Mouse (Mus musculus): Measurements from ENCODE around the gene Zfp987. TPM values are rescaled to one million over a fixed set of nuclear protein-coding genes. Genes with fewer than 3 reads are reported as not detected.
"Not testable (repeated sequence)": the region's sequence is repeated elsewhere in the genome, so short reads cannot be mapped to it uniquely, and the experiment has no call there.

The Zfp987 gene
- not detected in 2 replicates for total RNA-seq (2014; rRNA removed)
- not detected in 2 replicates for polyA plus RNA-seq (2015; fragmentation: Nextera tagmentation; extraction: Ambion mirVana)

DNA sequence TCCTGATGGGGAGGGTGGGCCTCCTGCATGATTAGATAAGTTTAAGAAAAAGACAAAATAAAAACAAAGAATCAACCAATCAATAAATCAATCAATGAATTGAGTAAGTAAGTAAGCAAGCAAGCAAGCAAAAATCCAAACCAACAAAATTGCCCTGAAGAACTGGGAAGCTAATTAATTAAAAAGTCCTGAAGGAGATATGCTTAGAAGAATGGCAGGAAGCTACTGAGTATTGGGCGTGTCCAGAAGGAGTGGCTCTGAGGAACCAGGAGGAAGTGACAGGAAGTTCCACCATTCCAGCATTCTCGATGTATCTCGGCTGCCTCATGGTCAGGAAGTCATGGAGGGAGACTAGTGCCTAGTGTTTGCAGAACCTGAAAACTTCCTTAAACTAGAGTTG lies at the start of gene Zfp987:
Gene Zfp987, plus strand, starts transcription at position 301 of the 400 bp plus-strand sequence.
- DNase-seq (ENCODE audit: low spot score); H3K4me1 ChIP-seq (ENCODE audit: insufficient read depth, low read length); H3K27me3 ChIP-seq (ENCODE audit: insufficient read depth, low read length); H3K4me3 ChIP-seq (ENCODE audit: low read length); H3K9ac ChIP-seq (replicated peaks; ENCODE audit: low read length); H3K27ac ChIP-seq; H3K9me3 ChIP-seq (ENCODE audit: low read length); ATAC-seq; H3K4me2 ChIP-seq (ENCODE audit: low read depth, low read length); H3K36me3 ChIP-seq (ENCODE audit: insufficient read depth, low read length): not testable (repeated sequence)
- 77% methylated on average over 2 of the region's 3 CpGs for WGBS

- 88% methylated on average over 1 of the region's 1 CpGs for WGBS
- H3K27ac ChIP-seq; ATAC-seq; H3K4me2 ChIP-seq (ENCODE audit: low read depth, low read length); H3K27me3 ChIP-seq (ENCODE audit: insufficient read depth, low read length); H3K36me3 ChIP-seq (ENCODE audit: insufficient read depth, low read length); H3K9ac ChIP-seq (replicated peaks; ENCODE audit: low read length); DNase-seq (ENCODE audit: low spot score); H3K4me3 ChIP-seq (ENCODE audit: low read length); H3K4me1 ChIP-seq (ENCODE audit: insufficient read depth, low read length): not testable (repeated sequence)
- H3K9me3 ChIP-seq (ENCODE audit: low read length), result peaks cover 33% of the 10 kb centered on the region
These were observed 44.6 kb upstream of the Zfp987 start for GRCm38 (mm10) chr4:146052536-146052935.

- H3K4me2 ChIP-seq (ENCODE audit: low read depth, low read length); ATAC-seq; H3K36me3 ChIP-seq (ENCODE audit: insufficient read depth, low read length); H3K4me1 ChIP-seq (ENCODE audit: insufficient read depth, low read length); H3K27me3 ChIP-seq (ENCODE audit: insufficient read depth, low read length); H3K4me3 ChIP-seq (ENCODE audit: low read length); DNase-seq (ENCODE audit: low spot score); H3K9ac ChIP-seq (replicated peaks; ENCODE audit: low read length); H3K27ac ChIP-seq: not testable (repeated sequence)
- WGBS, result 82% methylated on average over 2 of the region's 2 CpGs
- peaks cover 33% of the 10 kb centered on the region for H3K9me3 ChIP-seq (ENCODE audit: low read length)
These were observed 43.7 kb upstream of the Zfp987 start for GRCm38 (mm10) chr4:146053445-146053844.

DNA sequence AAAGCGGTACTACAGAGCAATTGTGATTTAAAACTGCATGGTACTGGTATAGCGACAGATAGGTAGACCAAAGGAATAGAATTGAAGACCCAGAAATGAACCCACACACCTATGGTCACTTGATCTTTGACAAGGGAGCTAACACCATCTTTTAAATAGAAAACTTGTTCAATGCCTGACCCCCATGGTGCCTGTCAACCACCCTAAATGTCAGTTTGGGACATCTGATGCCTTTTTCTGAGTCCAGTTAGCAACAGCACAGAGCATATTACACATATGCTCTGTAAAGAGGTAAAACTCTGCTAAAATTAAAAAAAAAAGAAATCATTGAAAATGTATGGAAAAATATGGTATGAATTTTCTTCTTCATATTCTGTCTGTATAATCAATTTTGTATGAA lies 41.8 kb upstream of the Zfp987 start:
- Histone ChIP-seq H3K27me3 (ENCODE audit: insufficient read depth, low read length) (no peaks in the 10 kb centered on the region), H3K27ac (no peak overlapping the region), H3K4me1 (ENCODE audit: insufficient read depth, low read length) (no peaks in the 10 kb centered on the region), H3K4me3 (ENCODE audit: low read length) (no peak overlapping the region), H3K9ac (replicated peaks; ENCODE audit: low read length) (no peak overlapping the region), H3K4me2 (ENCODE audit: low read depth, low read length) (no peak overlapping the region), H3K9me3 (ENCODE audit: low read length) (peaks cover 47% of the 10 kb centered on the region), H3K36me3 (ENCODE audit: insufficient read depth, low read length) (no peaks in the 10 kb centered on the region)
- ATAC-seq (no peak), DNase-seq (ENCODE audit: low spot score) (no peak)
- WGBS, result 71% methylated on average over 2 of the region's 2 CpGs
- no peak for TF ChIP-seq CTCF (IDR thresholded peaks at IDR 0.05; ENCODE audit: low read depth)

- not testable (repeated sequence) for H3K4me3 ChIP-seq (ENCODE audit: low read length); H3K36me3 ChIP-seq (ENCODE audit: insufficient read depth, low read length); ATAC-seq; H3K27me3 ChIP-seq (ENCODE audit: insufficient read depth, low read length); DNase-seq (ENCODE audit: low spot score); H3K4me2 ChIP-seq (ENCODE audit: low read depth, low read length); H3K27ac ChIP-seq; H3K4me1 ChIP-seq (ENCODE audit: insufficient read depth, low read length); H3K9ac ChIP-seq (replicated peaks; ENCODE audit: low read length)
- WGBS, result 90% methylated on average over 12 of the region's 12 CpGs
- H3K9me3 ChIP-seq (ENCODE audit: low read length), result peaks cover 34% of the 10 kb centered on the region
These were observed 38.5 kb upstream of the Zfp987 start for GRCm38 (mm10) chr4:146058646-146059045.

GRCm38 (mm10) chr4:146059078-146059477 lies 38.0 kb upstream of the Zfp987 start:
- not testable (repeated sequence) for H3K27ac ChIP-seq; H3K9ac ChIP-seq (replicated peaks; ENCODE audit: low read length); H3K4me1 ChIP-seq (ENCODE audit: insufficient read depth, low read length); H3K4me3 ChIP-seq (ENCODE audit: low read length); H3K4me2 ChIP-seq (ENCODE audit: low read depth, low read length); H3K36me3 ChIP-seq (ENCODE audit: insufficient read depth, low read length); ATAC-seq; H3K27me3 ChIP-seq (ENCODE audit: insufficient read depth, low read length); DNase-seq (ENCODE audit: low spot score)
- peaks cover 34% of the 10 kb centered on the region for H3K9me3 ChIP-seq (ENCODE audit: low read length)
- 93% methylated on average over 4 of the region's 4 CpGs for WGBS

DNA sequence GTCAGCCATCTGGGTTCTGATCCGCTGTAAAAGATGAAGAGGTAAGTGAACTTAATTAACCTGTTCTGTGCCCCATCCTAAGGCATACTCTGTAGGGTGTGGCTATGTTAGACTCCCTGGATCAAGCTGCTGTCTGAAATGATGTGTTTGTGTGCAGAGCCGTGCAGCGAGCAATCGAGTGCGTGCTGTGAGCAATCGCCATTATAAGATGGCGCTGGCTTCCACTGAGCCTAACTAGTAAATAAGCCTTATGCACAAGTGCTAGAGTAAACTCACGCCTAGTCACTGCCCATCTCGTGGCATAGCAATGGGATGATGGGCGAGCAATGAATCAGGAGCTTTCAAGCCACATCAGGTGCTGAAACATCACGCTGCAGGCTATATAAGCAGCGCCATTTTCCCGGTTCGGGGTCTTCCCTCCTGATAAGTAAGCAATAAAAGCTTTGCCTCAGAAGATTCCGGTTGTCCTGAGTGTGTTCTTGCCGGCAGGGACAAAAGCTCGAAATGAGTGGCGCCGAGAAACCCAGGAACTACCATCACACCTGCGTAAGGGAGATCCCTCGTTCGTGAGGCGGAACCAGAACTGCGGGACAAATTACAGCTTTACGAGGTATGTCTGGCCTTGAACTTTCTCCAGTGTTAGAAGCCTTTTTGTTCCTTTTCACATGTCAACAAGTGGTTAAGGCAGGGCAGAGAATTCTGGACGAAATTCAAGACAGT lies 37.0 kb upstream of the Zfp987 start:
- H3K36me3 ChIP-seq (ENCODE audit: insufficient read depth, low read length); H3K27me3 ChIP-seq (ENCODE audit: insufficient read depth, low read length); H3K4me2 ChIP-seq (ENCODE audit: low read depth, low read length); H3K4me1 ChIP-seq (ENCODE audit: insufficient read depth, low read length); ATAC-seq; H3K4me3 ChIP-seq (ENCODE audit: low read length); H3K9ac ChIP-seq (replicated peaks; ENCODE audit: low read length); H3K27ac ChIP-seq; DNase-seq (ENCODE audit: low spot score): not testable (repeated sequence)
- H3K9me3 ChIP-seq (ENCODE audit: low read length), result peaks cover 29% of the 10 kb centered on the region
- 92% methylated on average over 25 of the region's 26 CpGs for WGBS

DNA sequence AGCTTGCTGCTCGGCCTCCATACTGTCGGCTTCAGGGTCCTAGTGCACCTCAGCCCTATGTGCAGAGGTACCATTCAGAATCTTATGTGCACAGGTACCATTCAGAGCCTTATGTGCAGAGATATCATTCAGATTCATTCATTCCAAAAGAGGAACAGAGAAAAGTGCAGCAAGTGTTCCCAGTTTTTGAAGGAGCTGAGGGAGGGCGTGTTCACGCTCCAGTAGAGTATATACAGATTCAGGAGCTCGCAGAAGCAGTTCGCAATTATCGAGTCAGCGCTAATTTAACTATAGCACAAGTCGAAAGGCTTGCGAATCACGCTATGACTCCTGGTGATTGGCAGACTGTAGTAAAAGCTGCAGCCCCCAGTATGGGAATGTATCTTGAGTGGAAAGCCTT lies 36.0 kb upstream of the Zfp987 start:
- not testable (repeated sequence) for ATAC-seq; H3K4me1 ChIP-seq (ENCODE audit: insufficient read depth, low read length); H3K36me3 ChIP-seq (ENCODE audit: insufficient read depth, low read length); H3K4me2 ChIP-seq (ENCODE audit: low read depth, low read length); DNase-seq (ENCODE audit: low spot score); H3K27me3 ChIP-seq (ENCODE audit: insufficient read depth, low read length); H3K4me3 ChIP-seq (ENCODE audit: low read length); H3K9ac ChIP-seq (replicated peaks; ENCODE audit: low read length); H3K27ac ChIP-seq
- 93% methylated on average over 11 of the region's 11 CpGs for WGBS
- peaks cover 23% of the 10 kb centered on the region for H3K9me3 ChIP-seq (ENCODE audit: low read length)

DNA sequence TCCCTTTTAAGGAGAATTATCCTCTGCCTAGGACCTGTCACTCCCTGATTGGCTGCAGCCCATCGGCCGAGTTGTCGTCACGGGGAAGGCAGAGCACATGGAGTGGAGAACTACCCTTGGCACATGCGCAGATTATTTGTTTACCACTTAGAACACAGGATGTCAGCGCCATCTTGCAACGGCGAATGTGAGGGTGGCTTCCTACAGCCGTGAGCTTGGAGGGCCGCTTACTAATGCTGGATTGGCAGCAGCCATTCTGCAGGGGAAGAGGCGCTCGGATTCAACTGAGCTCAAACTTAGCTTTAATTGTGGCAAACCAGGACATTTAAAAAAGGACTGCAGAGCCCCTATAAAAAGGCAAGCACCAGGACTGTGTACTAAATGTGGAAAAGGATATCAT lies 35.1 kb upstream of the Zfp987 start:
- H3K27me3 ChIP-seq (ENCODE audit: insufficient read depth, low read length); H3K4me3 ChIP-seq (ENCODE audit: low read length); H3K4me1 ChIP-seq (ENCODE audit: insufficient read depth, low read length); H3K27ac ChIP-seq; H3K9ac ChIP-seq (replicated peaks; ENCODE audit: low read length); ATAC-seq; H3K4me2 ChIP-seq (ENCODE audit: low read depth, low read length); H3K36me3 ChIP-seq (ENCODE audit: insufficient read depth, low read length); DNase-seq (ENCODE audit: low spot score): not testable (repeated sequence)
- peaks cover 18% of the 10 kb centered on the region for H3K9me3 ChIP-seq (ENCODE audit: low read length)
- WGBS, result 92% methylated on average over 12 of the region's 12 CpGs

- not testable (repeated sequence) for H3K4me3 ChIP-seq (ENCODE audit: low read length); DNase-seq (ENCODE audit: low spot score); H3K4me1 ChIP-seq (ENCODE audit: insufficient read depth, low read length); H3K36me3 ChIP-seq (ENCODE audit: insufficient read depth, low read length); H3K4me2 ChIP-seq (ENCODE audit: low read depth, low read length); H3K27ac ChIP-seq; H3K9ac ChIP-seq (replicated peaks; ENCODE audit: low read length); H3K27me3 ChIP-seq (ENCODE audit: insufficient read depth, low read length); ATAC-seq
- peaks cover 26% of the 10 kb centered on the region for H3K9me3 ChIP-seq (ENCODE audit: low read length)
- 76% methylated on average over 6 of the region's 6 CpGs for WGBS
These were observed 34.1 kb upstream of the Zfp987 start for GRCm38 (mm10) chr4:146063001-146063400.
